Mouse (Mus musculus): Measurements from ENCODE around the gene Ros1.

DNA sequence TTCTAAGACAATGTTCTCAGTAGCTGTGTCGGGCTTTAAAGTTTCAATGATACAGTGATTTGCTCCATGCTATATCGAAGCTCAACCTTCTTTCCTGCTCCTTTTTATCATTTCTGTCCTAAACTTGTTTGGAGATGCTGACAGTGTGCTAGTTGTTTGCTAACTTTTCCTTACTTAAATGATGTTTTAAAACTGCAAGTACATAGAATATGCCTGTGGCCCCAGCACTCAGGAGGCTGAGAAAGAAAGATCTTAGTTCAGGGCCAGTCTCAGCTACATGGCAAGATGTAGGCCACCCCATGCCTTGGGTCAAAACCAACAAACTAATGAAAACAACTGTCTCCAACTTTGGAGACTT is 171.0 kb downstream of the Ros1 start:
- TF ChIP-seq ZNF384 (IDR thresholded peaks at IDR 0.05; ENCODE audit: low read depth, low read length) (no peak), MAFK (IDR thresholded peaks at IDR 0.05; ENCODE audit: insufficient read depth, low read depth, low read length) (no peak), ZC3H11A (IDR thresholded peaks at IDR 0.05; ENCODE audit: borderline replicate concordance, low read depth, low read length) (no peak), CHD2 (IDR thresholded peaks at IDR 0.05; ENCODE audit: low read depth, low read length) (no peak), HCFC1 (IDR thresholded peaks at IDR 0.05; ENCODE audit: borderline replicate concordance, insufficient read depth, low read length) (no peak)

Data from ES-E14 (cell line).